Mouse (Mus musculus) intestine, embryonic 16.5 days (tissue): ENCODE measurements at regions not wholly inside any gene's neighbourhood (a gene's known extent, or its start where the extent isn't known, plus 50 kb on each side); places are given as distances from the start of the nearest gene placed in this dataset.
A peak's percentile ranks its signal among the peaks of the same experiment; 100 is the strongest.

Experiments
- ATAC-seq: fragments of 200-750 bp; cut with Nextera tagmentation; 2 replicates; pipeline ENCODE4 v1.8.0; 2017; ENCODE audit warnings: moderate TSS enrichment, moderate library complexity
- H3K27ac ChIP-seq: fragments of 300-500 bp; sonication (generic); 2 replicates; pipeline ENCODE4 v1.5.1; 2014; ENCODE audit warnings: mild to moderate bottlenecking, low read length
- H3K27me3 ChIP-seq: fragments of 300-500 bp; sonication (generic); replicated peaks from 2 replicates; pipeline ENCODE4 v1.6.1; 2014; ENCODE audit warnings: low read length, control low read depth, mixed read lengths; ENCODE audit not compliant: control insufficient read depth, insufficient read depth
- H3K36me3 ChIP-seq: fragments of 300-500 bp; sonication (generic); 2 replicates; pipeline ENCODE4 v1.6.1; 2014; ENCODE audit warnings: low read length, control low read depth; ENCODE audit not compliant: control insufficient read depth, insufficient read depth
- H3K4me1 ChIP-seq: fragments of 300-500 bp; sonication (generic); 2 replicates; pipeline ENCODE4 v1.6.1; 2014; ENCODE audit warnings: low read length, control low read depth, mixed read lengths; ENCODE audit not compliant: control insufficient read depth, insufficient read depth
- H3K4me2 ChIP-seq: fragments of 300-500 bp; sonication (generic); 2 replicates; pipeline ENCODE4 v1.6.1; 2014; ENCODE audit warnings: low read depth, low read length, control low read depth
- H3K4me3 ChIP-seq: fragments of 300-500 bp; sonication (generic); 2 replicates; pipeline ENCODE4 v1.5.1; 2014; ENCODE audit warnings: mild to moderate bottlenecking, low read length
- H3K9ac ChIP-seq: fragments of 300-500 bp; sonication (generic); 2 replicates; pipeline ENCODE4 v1.6.1; 2014; ENCODE audit warnings: low read depth, low read length
- H3K9me3 ChIP-seq: fragments of 300-500 bp; sonication (generic); 2 replicates; pipeline ENCODE4 v1.6.1; 2016; ENCODE audit warnings: low read length, control low read depth; ENCODE audit not compliant: control insufficient read depth
- WGBS: fragments of 180-500 bp; shearing (Covaris S2); extraction: QIAGEN DNeasy Blood & Tissue Kit; methylation state at CpG from one replicate; pipeline ENCODE4 v1.1.7; 2014; 5-methylcytosine and 5-hydroxymethylcytosine counted together

DNA sequence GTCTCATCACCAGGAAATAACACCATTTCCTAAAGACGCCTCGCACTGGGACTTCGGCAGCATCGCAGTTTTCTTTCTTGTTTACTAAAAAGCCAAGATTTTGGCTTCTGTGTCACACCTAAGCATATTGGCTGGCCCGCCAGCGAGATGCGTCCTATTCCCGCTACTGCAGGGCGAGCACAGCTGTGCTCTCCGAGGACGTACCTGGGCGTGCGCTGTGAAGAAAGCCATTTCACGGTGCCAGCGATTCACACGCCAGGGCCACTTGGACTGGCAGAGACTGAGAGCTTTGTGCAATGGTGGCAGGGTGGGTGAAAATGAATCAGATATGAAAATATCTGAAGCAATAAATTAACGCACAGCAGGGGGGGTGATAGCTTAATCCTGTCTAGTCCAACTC is 310.1 kb upstream of the Mgmt start:
- Histone ChIP-seq H3K4me3 (no peak overlapping the region), H3K4me2 (no peak overlapping the region), H3K4me1 (no peaks in the 10 kb centered on the region), H3K36me3 (no peaks in the 10 kb centered on the region), H3K9me3 (no peaks in the 10 kb centered on the region), H3K9ac (no peak overlapping the region), H3K27me3 (peaks cover 7% of the 10 kb centered on the region), H3K27ac (no peak overlapping the region)
- ATAC-seq: no peak
- 68% methylated on average over 17 of the region's 17 CpGs for WGBS

DNA sequence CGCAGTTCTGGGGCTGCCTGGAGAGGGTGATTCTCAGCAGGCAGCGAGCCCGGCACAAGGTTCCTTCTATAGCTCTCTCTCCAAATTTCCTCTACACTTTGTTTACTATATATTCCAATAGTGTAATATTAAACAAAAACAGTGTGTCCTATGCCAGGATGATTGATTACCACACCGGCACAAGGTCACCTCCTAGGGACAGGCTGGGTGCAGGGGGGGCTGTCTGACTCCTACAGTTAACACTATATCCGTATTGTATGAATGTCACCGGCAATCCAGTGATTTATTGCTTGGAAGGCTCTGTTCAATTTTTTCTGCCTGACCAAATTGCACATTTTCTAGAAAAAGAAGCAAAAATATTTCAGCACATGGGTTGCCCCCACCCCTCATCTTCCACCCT is 305.9 kb upstream of the Mgmt start:
- 61% methylated on average over 6 of the region's 6 CpGs for WGBS
- Histone ChIP-seq H3K4me3 (no peak overlapping the region), H3K9ac (no peak overlapping the region), H3K27me3 (peaks cover 6% of the 10 kb centered on the region), H3K36me3 (no peaks in the 10 kb centered on the region), H3K9me3 (no peaks in the 10 kb centered on the region), H3K27ac (no peak overlapping the region), H3K4me2 (no peak overlapping the region), H3K4me1 (no peaks in the 10 kb centered on the region)
- ATAC-seq: no peak

DNA sequence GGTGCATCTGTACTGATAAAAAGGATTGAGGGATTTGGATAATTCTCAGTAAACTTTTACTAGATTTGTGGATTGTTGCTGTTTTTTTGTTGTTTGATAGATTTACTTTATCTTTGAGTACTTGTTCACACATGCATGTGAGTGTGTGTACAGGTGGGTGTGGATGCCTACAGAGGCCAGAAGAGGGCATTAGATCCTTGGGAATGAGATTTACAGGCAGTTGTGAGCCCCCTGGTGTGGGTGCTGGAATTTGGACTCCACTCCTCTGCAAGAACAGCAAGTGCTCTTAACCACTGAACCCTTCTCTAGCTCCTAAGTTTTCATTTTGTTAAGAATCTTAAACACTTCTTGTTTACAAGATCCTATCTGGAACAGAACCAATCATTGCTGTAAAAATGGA is 303.5 kb upstream of the Mgmt start:
- no peak for ATAC-seq
- no peak overlapping the region for H3K27ac ChIP-seq
- no peak overlapping the region for H3K4me2 ChIP-seq
- no peak overlapping the region for H3K4me3 ChIP-seq
- H3K27me3 ChIP-seq: no peaks in the 10 kb centered on the region
- H3K4me1 ChIP-seq: no peaks in the 10 kb centered on the region
- H3K36me3 ChIP-seq: no peaks in the 10 kb centered on the region
- H3K9ac ChIP-seq: no peak overlapping the region
- H3K9me3 ChIP-seq: no peaks in the 10 kb centered on the region

DNA sequence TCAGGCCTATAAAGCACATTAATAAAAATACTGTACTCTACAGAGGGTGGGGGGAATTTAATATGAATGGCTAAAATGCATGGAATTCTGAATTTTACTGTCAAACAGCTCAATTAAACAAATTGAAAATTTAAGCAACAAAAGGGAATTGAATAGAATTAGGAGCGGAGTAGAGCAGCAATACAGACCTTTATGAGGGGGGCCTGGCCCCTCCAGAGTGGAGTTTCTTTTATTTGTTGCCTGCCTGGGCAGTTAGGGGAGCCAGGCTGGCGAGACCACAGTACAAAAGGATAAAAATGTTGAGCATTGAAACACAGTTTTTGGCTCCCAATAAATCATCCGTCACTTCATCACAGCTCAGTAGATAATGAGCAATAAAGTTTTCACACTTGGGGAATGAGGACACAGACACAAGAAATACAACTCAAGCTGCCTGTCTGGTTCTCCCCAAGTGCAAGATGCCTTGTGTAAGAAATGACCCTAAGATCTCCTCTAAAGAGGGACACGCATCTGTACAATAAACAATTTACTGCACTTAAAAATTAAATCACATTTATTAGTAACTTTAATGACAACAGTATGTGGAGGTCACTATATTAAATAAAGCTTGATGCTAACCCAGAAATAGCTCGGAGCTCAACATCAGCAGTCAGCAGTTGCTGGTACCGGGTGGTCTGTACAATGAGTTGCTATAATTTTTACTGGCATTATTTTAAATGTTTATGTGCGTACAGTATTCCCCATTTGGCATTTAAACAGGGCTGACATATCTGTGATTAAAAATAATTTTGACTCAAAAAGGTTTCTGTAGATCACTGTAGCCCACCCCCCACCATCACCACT is 286.9 kb upstream of the Mgmt start:
- no peaks in the 10 kb centered on the region for H3K27me3 ChIP-seq
- no peak overlapping the region for H3K4me2 ChIP-seq
- H3K9ac ChIP-seq: no peak overlapping the region
- no peaks in the 10 kb centered on the region for H3K36me3 ChIP-seq
- no peaks in the 10 kb centered on the region for H3K4me1 ChIP-seq
- 59% methylated on average over 7 of the region's 7 CpGs for WGBS
- no peaks in the 10 kb centered on the region for H3K9me3 ChIP-seq
- ATAC-seq: no peak
- no peak overlapping the region for H3K27ac ChIP-seq
- H3K4me3 ChIP-seq: no peak overlapping the region

DNA sequence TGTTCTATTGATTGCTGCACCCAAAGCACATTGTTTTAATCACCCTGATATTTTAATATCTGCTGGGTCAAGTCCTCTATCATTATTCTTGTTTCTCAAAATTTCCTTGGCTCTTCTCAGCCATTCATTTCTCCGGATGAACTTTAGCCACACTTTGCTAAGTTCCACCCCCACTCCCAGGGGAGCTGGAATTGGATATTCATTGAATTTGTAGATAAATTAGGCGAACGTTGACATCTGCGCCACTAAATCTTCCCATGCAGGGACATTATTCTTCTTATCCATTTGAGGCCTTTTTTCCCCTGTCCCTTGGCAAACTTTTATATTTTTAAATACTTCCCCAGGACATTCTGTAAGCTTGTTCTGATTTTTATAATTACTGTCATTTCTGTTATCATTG is 280.9 kb upstream of the Mgmt start:
- Histone ChIP-seq H3K4me2 (no peak overlapping the region), H3K4me3 (no peak overlapping the region), H3K9me3 (no peaks in the 10 kb centered on the region), H3K27ac (no peak overlapping the region), H3K36me3 (no peaks in the 10 kb centered on the region), H3K4me1 (no peaks in the 10 kb centered on the region), H3K9ac (no peak overlapping the region), H3K27me3 (no peaks in the 10 kb centered on the region)
- WGBS: 71% methylated on average over 4 of the region's 4 CpGs
- ATAC-seq: no peak

DNA sequence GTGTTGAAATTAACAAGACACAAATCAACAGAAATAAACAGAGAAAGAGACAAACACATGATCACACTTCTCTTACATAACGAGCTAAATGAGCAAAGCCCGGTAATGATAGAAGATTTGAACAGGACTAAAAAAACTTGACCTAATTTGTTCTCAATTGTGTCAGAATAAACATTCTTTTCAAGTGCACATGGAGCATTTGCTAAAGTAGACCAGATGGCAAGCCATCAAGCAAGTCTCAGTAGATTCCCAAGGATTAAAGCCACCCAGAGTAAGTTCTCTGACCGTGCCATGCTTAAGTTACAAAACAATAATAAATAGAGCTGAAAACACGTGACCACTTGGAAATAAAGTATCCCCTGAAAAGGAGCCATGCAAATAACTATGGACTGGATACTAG is 269.9 kb upstream of the Mgmt start:
- Histone ChIP-seq H3K4me2 (no peak overlapping the region), H3K36me3 (no peaks in the 10 kb centered on the region), H3K4me3 (no peak overlapping the region), H3K9me3 (no peaks in the 10 kb centered on the region), H3K27me3 (no peaks in the 10 kb centered on the region), H3K27ac (no peak overlapping the region), H3K9ac (no peak overlapping the region), H3K4me1 (no peaks in the 10 kb centered on the region)
- 55% methylated on average over 4 of the region's 4 CpGs for WGBS
- no peak for ATAC-seq

DNA sequence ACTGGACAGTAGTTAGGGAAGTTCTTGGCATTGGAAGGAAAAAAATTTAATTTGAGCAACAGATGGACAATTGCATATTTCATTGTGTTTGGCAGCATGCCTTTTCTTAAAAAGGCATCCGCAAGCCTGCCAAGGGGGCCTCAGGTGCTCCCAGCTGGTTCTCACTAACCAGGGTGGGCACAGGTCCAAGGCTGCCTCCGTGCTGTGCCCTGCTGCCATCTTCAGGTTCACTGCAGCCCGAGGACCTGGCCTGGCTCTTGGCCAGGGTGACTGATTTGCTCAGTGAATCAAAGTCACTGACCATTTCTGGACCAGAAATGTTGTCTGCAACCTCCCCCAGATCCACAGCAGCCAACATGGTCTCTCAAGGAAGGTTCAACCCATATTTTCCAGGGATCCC is 263.3 kb upstream of the Mgmt start:
- Histone ChIP-seq H3K27me3 (no peaks in the 10 kb centered on the region), H3K9me3 (no peaks in the 10 kb centered on the region), H3K9ac (no peak overlapping the region), H3K4me3 (no peak overlapping the region), H3K4me1 (no peaks in the 10 kb centered on the region), H3K36me3 (no peaks in the 10 kb centered on the region), H3K4me2 (no peak overlapping the region), H3K27ac (no peak overlapping the region)
- WGBS: 50% methylated on average over 3 of the region's 3 CpGs
- no peak for ATAC-seq

DNA sequence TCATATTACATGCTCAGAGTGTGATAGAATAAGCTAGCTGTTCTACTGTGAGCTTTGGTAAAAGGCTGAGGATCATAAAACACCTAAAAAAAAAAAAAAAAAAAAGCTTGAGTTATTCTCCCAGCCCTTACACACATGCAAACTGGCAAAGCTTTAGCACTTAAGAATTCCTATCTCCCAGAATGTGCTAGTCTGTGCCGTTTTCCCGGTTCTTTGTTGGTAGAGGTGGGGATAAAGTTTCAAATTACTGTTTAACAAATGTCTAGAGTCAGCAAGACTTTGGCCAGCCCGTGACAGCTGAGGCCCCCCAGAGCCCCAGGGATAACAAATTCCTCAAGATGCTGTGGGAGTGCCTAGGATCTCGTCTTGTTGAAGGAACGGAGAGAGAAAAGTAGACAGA is 254.3 kb upstream of the Mgmt start:
- Histone ChIP-seq H3K36me3 (no peaks in the 10 kb centered on the region), H3K27ac (no peak overlapping the region), H3K4me3 (no peak overlapping the region), H3K27me3 (no peaks in the 10 kb centered on the region), H3K9ac (no peak overlapping the region), H3K9me3 (no peaks in the 10 kb centered on the region), H3K4me2 (no peak overlapping the region), H3K4me1 (no peaks in the 10 kb centered on the region)
- peak; percentile 31; the same call in 1 of the 2 replicates for ATAC-seq
- WGBS: 11% methylated on average over 5 of the region's 5 CpGs

DNA sequence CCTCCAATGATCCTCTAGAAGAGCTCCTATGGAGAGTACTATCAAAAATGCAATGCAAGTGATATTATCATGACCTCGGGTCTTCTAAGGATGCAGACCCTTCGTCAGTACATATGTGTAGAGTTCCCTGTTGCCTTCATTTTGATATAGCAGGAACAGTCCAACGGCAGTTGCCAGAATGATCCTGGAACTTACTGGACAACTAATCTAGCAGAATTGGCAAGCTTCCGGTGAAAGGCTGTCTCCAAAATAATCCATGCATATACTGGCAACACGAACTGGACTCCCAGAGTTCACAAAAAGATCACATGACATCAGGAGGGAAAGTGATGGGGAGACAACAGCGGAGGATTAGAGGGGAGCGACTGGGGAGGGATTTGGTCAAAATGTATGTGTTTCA is 253.6 kb upstream of the Mgmt start:
- Histone ChIP-seq H3K27ac (no peak overlapping the region), H3K9ac (no peak overlapping the region), H3K9me3 (no peaks in the 10 kb centered on the region), H3K4me1 (no peaks in the 10 kb centered on the region), H3K36me3 (no peaks in the 10 kb centered on the region), H3K27me3 (no peaks in the 10 kb centered on the region), H3K4me2 (no peak overlapping the region), H3K4me3 (no peak overlapping the region)
- ATAC-seq: no peak
- 86% methylated on average over 7 of the region's 7 CpGs for WGBS

DNA sequence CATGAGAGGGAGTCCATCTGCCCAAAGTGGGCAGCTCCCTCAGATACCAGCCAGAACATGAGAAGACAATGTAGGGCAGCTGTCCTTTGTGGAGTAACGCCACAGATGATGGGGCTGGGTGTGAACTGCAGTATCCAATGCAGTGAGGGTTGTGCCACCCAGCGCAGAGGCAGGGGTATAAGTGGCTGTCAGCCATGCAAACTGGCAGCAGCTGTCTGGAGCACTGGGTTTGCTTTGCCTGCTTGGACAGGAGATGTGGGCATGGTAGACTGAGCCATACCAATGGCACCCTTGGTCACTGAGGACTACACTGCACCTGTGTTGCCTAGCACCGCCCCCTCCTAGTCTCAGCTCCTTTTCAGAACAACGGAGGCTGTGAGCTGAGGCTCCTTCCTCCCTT is 244.6 kb upstream of the Mgmt start:
- Histone ChIP-seq H3K27me3 (no peaks in the 10 kb centered on the region), H3K9ac (no peak overlapping the region), H3K27ac (no peak overlapping the region), H3K4me1 (no peaks in the 10 kb centered on the region), H3K9me3 (no peaks in the 10 kb centered on the region), H3K4me3 (no peak overlapping the region), H3K4me2 (no peak overlapping the region), H3K36me3 (no peaks in the 10 kb centered on the region)
- no peak for ATAC-seq
- WGBS: 82% methylated on average over 4 of the region's 4 CpGs
